Mouse (Mus musculus) cerebellum, adult 9-10 months (tissue): Measurements from ENCODE around the gene Kank2.
"Not testable (repeated sequence)": the region's sequence is repeated elsewhere in the genome, so short reads cannot be mapped to it uniquely, and the experiment has no call there.

Source experiments
- DNase-seq: peaks from one replicate; pipeline ENCODE4 v3.0.0; 2022

The Kank2 gene

DNA sequence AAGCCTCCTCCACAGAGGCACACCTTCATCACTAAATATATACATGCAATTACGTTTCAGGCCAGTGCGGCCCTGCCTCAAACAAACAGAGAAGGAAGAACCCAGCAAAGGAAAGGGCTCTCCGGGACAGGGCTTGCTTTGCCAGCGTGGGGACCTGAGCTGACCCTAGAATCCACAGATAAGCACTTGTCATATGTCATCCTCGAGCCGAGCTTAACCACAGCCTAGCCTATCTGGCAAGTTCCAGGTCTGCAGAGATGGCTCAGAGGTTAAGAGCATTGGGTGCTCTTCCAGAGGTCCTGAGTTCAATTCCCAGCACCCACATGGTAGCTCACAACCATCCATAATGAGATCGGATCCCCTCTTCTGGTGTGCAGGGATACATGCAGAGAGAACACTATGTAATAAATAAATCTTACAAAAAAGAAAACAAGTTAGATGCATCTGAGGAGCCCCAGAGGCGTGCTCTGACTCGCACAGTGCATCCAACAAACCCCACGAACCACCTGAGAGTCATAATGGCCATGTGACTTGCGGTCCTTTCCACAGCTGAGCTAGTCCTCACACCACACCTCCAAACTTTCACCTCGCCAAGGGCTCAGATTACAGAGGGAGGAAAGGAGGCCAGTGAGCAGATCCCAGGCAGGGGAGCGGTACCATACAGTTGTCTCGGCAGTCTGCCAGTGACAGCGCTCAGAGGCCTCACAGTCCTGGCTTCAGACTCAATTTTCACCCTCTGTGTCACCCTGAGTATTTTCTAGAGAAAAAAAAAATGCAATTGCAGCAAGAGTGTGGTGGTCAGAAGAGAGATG, 16.7 kb downstream of the Kank2 start:
- no peak for DNase-seq

DNA sequence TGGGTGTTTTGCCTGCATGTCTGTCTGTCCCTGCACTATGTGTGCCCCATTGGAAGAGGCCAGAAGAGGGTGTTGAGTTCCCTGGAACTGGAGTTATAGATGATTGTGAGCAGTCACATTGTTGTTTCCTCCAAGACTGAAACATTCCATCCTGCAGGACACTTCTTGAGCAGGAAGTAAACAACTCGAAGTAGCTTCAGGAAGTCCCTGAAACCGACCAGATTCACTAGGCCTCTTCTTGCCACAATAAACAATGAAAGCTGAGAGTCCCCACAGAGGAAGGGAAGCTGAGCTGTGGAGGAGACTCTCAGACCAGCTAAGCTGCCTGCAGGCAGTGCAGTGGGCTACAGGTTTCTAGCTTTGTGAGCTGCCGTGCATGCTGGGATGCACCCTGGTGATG, 20.8 kb downstream of the Kank2 start:
- DNase-seq: no peak

DNA sequence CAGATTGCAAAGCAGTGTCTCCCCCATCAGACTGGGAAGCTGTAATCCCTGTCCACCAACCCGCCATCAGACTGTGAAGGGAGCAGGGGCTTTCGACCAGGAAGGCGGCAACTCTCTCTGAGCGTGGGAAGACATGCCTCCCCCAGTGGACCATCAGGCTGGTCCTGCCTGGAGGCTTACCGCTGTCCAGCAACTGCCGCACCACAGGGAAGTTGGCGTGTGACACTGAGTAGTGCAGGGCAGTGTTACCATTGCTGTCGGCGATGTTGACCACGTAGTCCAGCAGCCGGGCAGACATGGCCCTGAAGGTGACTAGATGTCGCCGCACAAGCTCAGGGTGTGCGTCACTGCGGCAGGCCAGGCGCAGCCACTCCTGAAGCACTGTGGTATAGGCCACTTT, 24.2 kb downstream of the Kank2 start:
- DNase-seq: no peak

DNA sequence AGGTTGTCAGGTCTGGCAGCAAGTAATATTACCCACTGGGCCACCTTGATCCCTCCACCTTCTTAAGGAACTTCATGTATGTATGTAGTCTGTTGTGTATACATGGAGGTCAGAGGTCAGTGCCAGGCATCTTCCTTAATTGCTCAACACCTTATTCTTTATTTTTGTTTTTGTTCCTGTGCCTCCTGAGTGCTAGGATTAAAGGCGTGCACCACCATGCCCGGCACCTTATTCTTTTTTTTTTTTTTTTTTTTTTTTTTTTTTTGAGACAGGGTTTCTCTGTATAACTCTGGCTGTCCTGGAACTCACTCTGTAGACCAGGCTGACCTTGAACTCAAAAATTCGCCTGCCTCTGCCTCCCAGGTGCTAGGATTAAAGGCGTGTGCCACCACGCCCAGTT, 25.1 kb downstream of the Kank2 start:
- not testable (repeated sequence) for DNase-seq

DNA sequence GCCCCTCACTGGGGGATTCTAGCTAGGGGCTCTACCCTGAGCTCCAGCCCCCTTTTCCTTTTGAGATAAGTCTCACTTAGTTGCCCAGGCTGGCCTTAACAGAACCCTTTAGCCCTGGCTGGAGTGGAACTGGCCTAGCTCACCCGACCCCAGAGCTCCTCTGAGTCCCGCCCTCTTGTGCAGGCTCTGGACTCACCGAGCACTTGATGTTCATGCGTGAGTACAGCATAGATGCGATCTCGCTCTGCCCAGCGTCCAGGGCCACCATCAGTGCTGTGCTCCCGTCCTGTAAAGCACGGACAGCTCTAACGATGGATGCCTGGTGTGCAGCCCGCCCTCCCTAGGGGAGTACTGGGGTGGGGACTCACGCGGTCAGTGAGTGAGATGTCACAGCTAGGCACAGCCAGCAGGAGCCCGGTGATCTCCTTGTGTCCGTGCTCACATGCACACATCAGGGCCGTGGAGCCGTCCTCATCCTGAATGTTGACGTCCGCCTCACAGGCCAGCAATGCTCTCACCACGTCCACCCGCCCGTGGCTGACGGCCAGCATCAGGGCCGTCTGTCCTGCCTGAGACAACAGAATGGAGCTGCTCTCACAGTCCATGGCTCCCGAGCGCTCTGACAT, 28.9 kb downstream of the Kank2 start:
- no peak for DNase-seq

DNA sequence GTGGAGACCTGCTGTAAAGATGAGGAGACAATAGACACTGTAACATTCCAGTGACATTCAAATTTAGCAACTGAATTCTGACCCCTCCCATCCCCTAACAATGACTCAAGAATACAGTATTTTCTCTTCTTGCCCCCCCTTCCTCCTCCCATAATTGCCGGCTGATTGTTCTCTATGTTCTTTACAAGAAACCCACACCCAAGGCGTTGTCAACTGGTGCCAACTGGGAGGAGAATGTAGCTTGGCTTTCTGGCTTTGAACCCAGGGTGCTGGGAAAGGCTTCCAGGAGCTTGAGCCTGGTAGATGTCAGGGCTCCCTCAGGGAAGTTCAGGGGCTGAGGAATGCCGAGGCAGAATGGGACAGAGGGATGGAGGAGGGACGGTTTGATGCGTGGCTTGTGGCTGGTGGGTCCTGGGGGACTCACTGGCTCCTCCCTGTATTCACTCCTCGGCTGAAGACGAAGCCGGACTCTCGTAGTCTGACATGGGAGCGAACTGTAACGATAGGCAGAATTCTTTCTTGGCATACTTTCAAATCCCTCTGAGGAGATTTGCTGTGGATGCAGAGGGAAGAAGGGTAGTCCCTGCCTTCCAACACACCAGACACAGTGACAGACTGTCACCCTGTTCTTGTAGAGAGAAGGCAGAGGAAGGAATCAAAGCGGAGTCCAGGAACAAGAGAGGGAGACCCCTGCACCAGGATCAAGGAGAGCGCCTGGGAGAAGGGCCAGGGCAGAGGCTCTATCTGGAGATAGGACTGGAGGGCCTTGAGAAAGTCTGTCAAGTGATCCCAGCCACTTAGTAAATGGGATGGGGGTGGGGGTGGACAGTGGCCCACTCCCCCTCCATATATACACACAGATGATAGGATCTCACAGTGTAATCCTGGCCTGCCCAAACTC, 29.8 kb downstream of the Kank2 start:
- DNase-seq: peak; percentile 80

DNA sequence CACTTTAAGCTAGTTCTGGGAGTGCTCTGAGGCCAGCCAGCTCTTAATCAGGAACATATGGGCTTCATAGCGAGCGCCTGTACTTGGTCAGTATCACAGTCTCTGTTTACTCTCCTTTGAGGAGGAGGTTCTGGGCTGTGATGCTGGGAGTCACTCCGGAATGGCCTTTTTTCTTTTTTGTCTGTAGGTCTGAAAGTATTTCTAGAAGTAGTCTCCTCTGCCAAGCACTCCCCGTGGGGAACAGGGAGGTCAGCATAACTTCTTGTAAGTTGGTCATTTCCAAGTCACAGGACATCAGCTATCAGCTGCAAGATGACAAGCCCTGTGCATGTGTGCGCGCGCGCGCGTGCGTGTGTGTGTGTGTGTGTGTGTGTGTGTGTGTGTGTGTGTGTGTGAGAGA, 30.6 kb downstream of the Kank2 start:
- DNase-seq: peak; percentile 88

DNA sequence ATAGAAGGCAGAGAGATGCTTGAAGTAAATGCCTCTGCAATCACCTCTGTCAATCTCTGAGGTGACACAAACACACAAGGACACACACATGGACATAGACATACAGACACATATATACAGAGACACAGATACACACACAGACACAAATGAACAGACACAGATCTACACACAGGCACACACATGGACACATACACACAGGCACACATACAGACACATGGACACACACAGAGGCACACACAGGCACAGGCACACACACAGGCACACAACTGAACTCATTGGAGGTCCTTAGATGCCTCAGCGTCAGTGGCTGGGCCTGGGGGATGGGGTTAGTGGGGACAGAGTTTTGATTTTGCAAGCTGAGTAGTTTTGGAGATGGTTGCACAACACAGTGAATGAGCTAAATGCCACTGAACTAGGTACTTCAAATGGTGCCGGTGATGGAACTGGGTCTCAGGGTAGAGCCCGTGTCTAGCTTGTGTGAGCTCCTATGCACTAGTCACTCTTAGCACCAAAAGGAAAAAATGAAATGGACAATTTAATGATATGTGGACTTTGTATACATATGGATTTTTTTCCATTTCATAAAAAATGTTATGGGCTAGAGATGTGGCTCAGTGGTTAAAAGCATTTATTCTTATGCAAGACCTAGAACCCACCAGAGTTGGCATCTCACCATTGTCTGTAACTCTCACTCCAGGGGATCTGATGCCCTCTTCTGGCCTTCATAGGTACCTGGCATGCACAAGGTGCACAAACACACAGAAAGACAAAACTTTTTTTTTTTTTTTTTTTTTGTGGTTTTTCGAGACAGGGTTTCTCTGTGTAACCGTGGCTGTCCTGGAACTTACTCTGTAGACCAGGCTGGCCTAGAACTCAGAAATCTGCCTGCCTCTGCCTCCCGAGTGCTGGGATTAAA, 34.2 kb downstream of the Kank2 start:
- no peak for DNase-seq

DNA sequence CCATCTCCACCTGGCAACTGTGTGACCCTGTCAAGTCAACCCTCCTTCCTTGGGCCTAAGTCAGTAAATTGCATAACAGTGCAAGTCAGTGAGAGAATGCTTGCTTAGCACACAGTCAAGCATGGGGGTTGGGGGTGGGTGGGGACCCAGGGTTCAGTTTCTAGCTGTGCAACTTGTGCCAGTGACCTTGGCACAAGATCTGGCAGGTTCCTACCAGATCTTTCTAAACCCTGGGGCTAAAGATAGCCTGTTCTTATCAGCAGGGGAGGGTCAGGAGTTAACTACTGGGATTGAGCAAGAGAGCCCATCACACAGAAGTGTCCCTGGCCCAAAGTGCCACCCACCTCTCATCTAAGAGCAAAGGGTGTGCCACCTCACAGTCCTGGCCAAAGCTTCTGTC, 36.4 kb downstream of the Kank2 start:
- DNase-seq: peak; percentile 41

DNA sequence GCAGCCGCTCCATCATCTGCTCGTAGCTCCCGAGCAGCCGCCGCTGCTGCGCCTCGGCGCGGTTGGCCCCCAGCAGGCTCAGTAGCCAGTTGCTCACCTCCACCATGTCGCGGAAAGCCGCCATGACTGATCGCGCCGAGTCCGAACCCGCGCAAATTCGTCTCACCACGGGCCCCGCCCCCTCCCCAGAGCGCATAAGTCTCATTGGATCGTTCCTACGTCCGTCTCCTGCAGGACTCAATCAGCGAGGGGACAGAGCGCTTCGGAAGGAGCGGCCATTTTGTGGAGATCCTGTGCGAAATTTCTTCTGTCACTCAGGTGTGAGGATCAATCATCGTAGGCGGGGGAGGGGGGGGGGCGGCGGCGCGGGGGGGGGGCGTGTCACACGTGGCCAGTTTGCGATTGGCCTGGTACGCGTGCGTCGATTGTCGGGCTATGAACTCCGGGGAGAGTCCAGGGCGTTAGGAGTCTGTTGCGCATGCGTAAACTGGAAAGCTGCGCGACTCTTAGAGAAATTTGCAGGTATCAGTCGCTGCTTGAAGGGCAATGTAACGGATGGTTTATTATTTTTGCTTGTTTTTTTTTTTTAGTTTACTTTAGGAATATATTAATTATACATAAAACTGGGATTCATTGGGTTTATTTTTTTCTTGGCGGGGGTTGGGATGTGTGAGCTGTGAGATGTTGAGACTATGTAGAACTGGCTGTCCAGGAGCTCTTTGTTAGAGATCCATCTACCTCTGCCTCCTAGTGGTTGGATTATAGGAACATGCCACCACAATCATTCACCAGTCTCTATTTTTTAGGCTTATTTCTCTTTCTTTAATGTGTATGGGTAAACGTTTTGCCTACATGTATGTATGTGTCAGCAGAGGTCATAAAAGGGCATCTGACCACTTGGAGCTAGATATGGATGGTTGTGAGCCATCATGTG, 38.1 kb downstream of the Kank2 start, which contains the start of gene Spc24:
Gene Spc24, minus strand, starts transcription at position 149 of the 934 bp plus-strand sequence.
- peak; percentile 97 for DNase-seq

DNA sequence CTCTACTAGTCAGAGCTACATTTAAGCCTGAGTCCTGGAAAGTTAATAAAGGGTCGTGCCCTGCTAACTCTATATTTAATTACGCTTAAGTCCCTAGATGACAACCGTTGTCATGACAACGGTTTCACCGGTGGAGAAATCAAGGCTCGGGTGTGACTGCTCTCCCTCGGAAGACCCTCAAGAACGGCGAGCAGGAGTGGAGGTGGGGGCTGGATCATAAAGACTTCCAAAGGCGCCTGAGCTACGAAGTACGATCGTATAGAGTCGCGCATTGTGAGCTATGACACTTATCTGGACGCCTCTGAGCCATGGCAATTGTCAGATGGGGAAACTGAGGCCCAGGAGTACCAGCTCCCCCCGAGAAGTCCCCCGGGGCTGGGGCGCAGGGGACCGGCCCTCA, 38.8 kb downstream of the Kank2 start:
- no peak for DNase-seq

DNA sequence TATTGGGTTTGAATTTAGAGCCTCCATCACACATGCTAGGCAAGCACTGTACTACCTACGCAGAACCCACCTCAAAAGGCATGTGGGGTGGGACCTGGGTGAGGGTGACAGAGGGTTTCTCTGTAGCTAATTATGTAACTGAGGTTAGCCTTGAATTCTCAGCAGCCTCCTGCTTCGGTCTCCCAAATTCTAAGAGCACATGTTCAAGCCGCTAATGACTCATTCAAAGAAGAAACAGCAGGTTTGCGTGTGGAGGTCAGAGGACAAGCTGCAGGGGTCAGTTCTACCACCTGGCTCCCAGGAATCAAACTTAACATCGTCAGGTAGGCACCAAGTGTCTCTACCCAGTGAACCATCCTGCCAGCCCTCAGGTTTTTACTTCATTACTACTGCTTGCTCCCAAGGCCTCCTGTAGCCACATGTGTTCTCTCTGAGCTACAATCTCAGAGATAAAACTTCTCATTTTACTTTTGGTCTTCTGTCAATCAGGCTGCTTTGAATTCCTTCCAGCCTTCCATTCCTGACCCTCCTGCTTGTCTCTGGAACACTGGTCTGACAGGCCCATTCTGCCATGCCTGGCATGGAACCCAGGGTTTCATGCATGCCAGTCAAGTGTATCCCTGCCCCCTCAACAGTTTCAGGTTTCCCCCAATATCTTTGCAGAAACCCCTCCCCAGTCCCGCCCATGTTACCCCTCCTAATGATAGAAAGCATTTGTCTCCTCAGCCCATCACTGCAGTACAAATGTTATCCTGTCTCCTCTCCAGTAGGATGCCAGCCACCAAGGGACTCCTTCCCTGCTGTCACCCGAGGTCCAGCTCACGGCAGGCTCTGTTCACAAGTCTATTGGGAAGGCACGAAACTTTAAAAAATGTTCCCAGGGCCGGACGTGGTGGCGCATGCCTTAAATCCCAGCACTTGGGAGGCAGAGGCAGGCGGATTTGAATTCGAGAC, 39.7 kb downstream of the Kank2 start:
- DNase-seq: peak; percentile 46

DNA sequence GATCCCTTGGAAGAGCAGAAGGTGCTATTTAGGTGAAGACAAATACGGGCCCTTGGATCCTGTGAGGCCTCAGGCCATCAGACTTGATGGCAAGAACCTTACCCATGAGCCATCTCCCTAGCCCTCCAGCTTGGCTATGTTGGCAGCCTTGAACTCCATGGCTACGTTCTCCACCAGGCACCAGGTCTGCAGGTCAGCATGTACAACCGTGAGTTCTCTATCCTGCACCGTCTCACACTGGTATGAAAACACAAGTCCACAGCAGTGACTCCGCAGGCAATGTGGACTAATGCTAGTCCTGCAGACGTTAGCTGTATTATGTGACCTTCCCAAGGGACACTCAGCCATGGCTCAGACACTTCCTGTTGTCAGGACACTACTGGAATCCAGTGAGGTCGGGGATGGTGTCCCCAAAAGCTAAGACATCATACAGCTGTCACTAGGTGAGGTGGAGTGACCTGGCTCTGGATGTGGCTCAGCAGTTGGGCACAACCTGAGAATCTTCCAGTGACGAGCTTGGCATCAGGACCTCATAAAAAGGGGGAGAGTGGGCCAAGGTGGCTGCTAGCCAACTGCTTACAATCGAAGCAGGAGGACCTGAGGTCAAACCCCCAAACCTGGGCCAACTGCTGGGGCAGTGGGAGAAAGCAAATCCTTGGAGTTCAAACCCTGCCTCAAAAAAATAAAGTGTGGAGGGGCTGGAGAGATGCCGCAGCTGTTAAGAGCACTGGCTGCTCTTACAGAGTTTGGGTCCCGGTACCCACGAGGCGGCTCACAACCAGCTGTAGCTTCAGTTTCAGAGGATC, 43.8 kb downstream of the Kank2 start:
- DNase-seq: peak; percentile 61

DNA sequence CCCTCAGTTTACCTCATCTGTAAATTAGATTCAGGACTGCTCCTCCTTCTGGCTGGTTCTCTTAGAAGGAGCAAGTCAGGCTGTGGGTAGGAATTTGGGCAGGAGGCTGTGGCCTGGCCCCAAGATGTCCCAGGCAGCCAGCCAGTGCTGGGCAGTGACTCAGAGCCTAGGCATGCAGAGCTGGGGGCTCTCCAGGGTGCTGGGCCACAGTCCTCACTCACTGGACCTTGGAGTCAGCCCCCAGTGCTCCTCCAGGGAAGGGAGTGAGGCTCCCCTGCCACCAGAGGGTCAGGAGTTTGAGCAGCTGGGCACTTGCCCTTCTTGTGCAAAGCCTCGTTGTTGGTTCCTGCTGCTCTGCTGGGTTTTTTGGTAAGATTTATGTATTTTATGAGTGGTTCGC, 44.5 kb downstream of the Kank2 start:
- DNase-seq: peak; percentile 85

DNA sequence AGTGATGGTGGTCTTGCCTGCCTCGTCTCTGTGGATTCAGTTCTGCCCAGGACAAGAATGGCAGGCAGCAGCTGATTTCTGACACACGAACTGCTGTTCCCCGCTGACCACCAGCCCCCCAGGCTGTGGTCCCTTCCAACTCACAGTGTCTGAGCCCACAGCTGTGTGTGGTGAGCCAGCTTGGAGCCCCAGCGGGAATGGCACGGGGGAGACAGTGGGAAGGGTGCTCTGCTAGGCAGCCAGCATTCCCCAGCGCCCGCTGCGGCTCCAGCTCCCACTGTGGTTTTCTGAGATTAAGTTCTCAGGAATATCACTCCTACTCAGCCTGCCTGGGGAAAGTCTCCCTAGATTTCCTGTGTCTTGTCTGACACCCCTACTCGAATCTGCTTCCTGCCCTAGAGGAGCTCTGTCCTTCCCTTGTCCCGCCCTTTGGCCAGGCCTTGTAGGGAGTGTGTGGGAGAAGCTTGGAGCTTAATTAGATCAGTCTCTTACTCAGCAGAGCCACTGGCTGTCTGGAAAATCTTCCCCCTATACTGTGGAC, 46.2 kb downstream of the Kank2 start:
- DNase-seq: peak; percentile 42

DNA sequence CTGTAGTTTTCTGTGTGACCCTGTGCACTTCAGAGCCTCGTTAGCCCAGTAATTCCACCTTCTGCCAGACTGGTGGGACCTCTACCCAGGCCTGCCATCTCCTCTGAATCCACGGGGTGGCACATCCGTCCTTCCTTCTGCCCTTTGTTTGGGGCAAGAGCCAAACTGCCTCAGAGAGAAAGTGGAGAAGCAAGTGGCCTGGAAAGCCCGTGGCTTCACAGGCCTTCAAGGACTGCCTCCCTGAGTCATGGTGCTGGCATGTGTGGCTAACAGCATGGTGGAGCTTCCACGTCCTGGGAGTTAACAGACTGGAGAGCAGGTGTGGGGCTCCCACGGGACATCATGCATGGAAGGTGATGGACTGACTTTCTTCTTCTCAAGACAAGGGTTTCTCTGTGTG, 47.2 kb downstream of the Kank2 start:
- DNase-seq: peak; percentile 69

DNA sequence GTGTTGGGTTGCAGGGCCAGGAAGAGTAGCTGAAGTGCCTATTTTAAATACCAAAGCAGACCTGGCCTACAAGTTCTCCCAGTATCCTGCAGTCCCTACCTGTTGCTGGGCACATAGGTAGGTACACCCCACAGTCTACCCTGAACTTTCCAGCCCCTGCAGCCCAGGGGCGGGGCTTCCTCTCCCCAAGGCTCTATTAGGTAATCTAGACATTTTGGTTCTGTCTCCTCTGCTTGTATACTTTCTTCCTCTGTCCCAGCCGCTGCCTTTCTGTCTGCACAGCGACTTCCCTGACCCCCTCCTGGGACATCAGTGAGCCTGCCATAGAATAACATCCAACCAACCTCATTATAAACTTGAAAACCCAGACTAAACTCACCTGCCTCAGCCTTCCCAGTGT, 48.2 kb downstream of the Kank2 start:
- DNase-seq: peak; percentile 55

DNA sequence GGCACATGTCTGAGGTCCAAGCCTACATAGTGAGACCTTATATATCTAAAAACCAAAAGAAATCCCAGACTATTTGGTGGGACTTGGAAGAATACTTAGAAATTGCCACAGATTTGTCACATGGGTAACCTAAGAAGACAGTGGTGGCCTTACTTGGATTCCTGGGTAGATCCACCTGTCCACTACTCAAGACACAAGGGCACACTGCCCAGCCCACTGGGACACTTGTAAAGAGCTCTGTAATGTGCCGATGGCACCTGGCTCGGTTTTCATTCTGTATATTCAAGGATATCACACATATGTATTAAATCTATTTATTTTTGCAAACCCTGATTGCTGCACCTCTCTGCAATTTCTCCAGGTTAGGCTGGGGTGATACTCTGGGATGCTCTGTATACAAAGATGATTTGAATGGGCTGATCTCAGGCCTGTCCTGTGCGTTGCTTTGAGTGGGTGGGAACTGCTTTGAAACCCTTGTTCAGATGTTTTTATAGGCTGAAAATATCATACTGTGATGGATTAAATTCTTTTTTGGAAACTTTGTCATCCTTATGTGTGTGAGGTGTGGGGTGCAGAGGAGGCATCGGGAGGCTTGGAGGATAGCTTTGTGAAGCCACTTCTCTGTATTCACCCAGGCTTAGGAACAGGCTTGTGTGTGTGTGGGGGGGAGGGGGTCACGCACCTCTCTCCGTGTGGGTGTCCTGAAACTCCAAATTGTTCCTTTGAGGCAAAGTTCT, 49.0 kb downstream of the Kank2 start:
- DNase-seq: peak; percentile 75
